Mouse (Mus musculus): ENCODE data around the gene Dgat2. TPM values are rescaled to one million over a fixed set of nuclear protein-coding genes. Genes with fewer than 3 reads are reported as not detected.

Dgat2 gene
- polyA plus RNA-seq, 1 experiment: 130 TPM

DNA sequence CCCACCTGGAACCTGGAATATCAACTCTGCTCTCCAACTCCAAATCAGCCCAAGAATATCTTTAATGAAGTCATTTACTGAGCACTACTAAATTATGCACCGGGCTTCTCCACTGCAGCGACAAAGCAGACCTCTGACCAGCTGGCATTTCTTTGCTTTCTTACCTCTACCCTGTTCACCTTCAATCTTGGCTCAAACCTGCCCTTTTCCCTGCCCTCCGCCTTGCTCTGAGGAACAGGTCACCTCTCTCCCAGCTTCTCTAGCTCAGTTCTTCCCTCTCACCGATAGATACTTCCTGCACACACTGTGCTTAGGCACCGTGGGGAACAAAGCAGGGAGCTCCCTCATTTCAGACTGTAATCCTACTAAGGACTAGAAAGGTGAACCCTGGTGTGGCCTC, 59.9 kb downstream of the Dgat2 start:
- peak overlapping the region; percentile 62; the same call in 1 of the 2 replicates for H3K27ac ChIP-seq (ENCODE audit: control insufficient read depth, insufficient read depth, low read length)
- 52% methylated on average over 5 of the region's 5 CpGs for WGBS
- H3K4me3 ChIP-seq (ENCODE audit: control insufficient read depth, insufficient read depth, low read length): no peak overlapping the region
- no peak for DNase-seq
- TF ChIP-seq POLR2A (IDR thresholded peaks at IDR 0.05; ENCODE audit: control insufficient read depth, extremely low read depth, insufficient read depth, low read length, poor library complexity): no peak
- no peak for TF ChIP-seq CTCF (IDR thresholded peaks at IDR 0.05; ENCODE audit: borderline replicate concordance, control insufficient read depth, extremely low read depth, insufficient read depth, low read length, poor library complexity)
- H3K36me3 ChIP-seq (ENCODE audit: control insufficient read depth, insufficient read depth, low read length): no peaks in the 10 kb centered on the region
- H3K27me3 ChIP-seq (ENCODE audit: control insufficient read depth, insufficient read depth, low read length): no peaks in the 10 kb centered on the region
- peaks cover 46% of the 10 kb centered on the region for H3K4me1 ChIP-seq (replicated peaks; ENCODE audit: control insufficient read depth, insufficient read depth, low read length)

DNA sequence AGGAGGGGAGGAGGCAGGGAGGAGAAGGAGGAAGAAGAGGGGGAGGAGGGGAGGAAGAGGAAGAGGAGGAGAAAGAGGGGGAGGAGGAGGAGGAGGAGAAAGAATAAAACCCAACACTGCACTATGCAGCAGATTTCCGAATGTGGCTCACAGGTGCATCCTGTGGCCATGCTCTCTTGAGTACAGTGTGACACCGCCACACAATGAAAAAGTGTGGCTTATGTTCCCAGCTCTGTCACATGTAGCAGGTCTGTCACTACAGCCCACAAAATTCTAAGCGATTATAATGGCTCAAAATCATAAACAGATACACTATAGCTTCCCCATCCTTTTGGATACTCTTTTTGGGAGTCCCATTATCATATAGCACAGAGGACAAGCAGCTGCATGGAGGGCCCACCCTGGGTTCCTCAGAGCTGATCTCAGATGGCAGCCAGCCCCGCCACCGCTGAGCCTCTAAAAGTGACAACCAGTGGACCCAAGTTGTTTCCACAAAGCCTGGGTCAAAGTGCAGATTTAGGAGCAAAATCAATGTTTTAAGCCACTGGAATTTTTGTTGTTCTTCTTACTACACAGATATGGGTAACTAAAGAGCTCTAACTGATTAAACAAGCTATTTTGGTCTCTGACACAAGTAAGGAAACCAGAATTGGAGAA, 61.5 kb downstream of the Dgat2 start:
- H3K4me1 ChIP-seq (replicated peaks; ENCODE audit: control insufficient read depth, insufficient read depth, low read length): peaks cover 36% of the 10 kb centered on the region
- 14% methylated on average over 5 of the region's 5 CpGs for WGBS

GRCm38 (mm10) chr7:99120082-99120481, 62.4 kb downstream of the Dgat2 start:
- Histone ChIP-seq H3K27me3 (ENCODE audit: control insufficient read depth, insufficient read depth, low read length) (no peaks in the 10 kb centered on the region), H3K4me1 (replicated peaks; ENCODE audit: control insufficient read depth, insufficient read depth, low read length) (peaks cover 35% of the 10 kb centered on the region), H3K36me3 (ENCODE audit: control insufficient read depth, insufficient read depth, low read length) (peaks cover 8% of the 10 kb centered on the region), H3K4me3 (ENCODE audit: control insufficient read depth, insufficient read depth, low read length) (no peak overlapping the region), H3K27ac (ENCODE audit: control insufficient read depth, insufficient read depth, low read length) (peak overlapping the region; percentile 19; the same call in 1 of the 2 replicates)
- peak; percentile 25 for DNase-seq
- 5% methylated on average over 4 of the region's 4 CpGs for WGBS
- TF ChIP-seq POLR2A (IDR thresholded peaks at IDR 0.05; ENCODE audit: control insufficient read depth, extremely low read depth, insufficient read depth, low read length, poor library complexity) (no peak), CTCF (IDR thresholded peaks at IDR 0.05; ENCODE audit: borderline replicate concordance, control insufficient read depth, extremely low read depth, insufficient read depth, low read length, poor library complexity) (no peak)

More for the DNA sequence above, 61.5 kb downstream of the Dgat2 start:
- Histone ChIP-seq H3K4me3 (ENCODE audit: control insufficient read depth, insufficient read depth, low read length) (no peak overlapping the region), H3K27me3 (ENCODE audit: control insufficient read depth, insufficient read depth, low read length) (no peaks in the 10 kb centered on the region), H3K36me3 (ENCODE audit: control insufficient read depth, insufficient read depth, low read length) (peaks cover 4% of the 10 kb centered on the region), H3K27ac (ENCODE audit: control insufficient read depth, insufficient read depth, low read length) (peak overlapping the region; percentile 86)
- DNase-seq: peak; percentile 46
- no peak for TF ChIP-seq POLR2A (IDR thresholded peaks at IDR 0.05; ENCODE audit: control insufficient read depth, extremely low read depth, insufficient read depth, low read length, poor library complexity)
- no peak for TF ChIP-seq CTCF (IDR thresholded peaks at IDR 0.05; ENCODE audit: borderline replicate concordance, control insufficient read depth, extremely low read depth, insufficient read depth, low read length, poor library complexity)

DNA sequence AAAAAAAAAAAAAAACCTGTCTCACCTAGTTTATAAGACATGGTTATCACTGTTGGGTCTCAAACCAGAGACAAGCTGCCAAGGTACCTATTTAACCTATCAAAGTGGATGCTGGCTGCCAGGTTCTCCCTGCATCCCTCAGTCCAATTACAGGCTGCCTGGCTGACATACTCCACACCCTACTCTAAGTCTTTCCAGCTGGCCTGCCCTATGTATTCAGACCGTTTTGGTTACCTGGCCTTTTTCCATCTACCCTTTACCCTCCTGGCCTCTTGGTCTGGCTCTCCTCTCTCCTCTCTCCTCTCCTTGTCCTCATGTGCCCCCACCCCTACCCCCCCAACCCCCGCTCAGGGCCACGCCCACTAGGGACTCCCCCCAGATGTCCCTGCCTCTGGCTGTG, 65.7 kb downstream of the Dgat2 start:
- WGBS: 100% methylated on average over 3 of the region's 3 CpGs
- no peak overlapping the region for H3K27ac ChIP-seq (ENCODE audit: control insufficient read depth, insufficient read depth, low read length)
- no peak overlapping the region for H3K4me3 ChIP-seq (ENCODE audit: control insufficient read depth, insufficient read depth, low read length)
- no peak for TF ChIP-seq POLR2A (IDR thresholded peaks at IDR 0.05; ENCODE audit: control insufficient read depth, extremely low read depth, insufficient read depth, low read length, poor library complexity)
- TF ChIP-seq CTCF (IDR thresholded peaks at IDR 0.05; ENCODE audit: borderline replicate concordance, control insufficient read depth, extremely low read depth, insufficient read depth, low read length, poor library complexity): no peak
- peaks cover 26% of the 10 kb centered on the region for H3K4me1 ChIP-seq (replicated peaks; ENCODE audit: control insufficient read depth, insufficient read depth, low read length)
- no peaks in the 10 kb centered on the region for H3K27me3 ChIP-seq (ENCODE audit: control insufficient read depth, insufficient read depth, low read length)
- DNase-seq: no peak
- peaks cover 8% of the 10 kb centered on the region for H3K36me3 ChIP-seq (ENCODE audit: control insufficient read depth, insufficient read depth, low read length)

DNA sequence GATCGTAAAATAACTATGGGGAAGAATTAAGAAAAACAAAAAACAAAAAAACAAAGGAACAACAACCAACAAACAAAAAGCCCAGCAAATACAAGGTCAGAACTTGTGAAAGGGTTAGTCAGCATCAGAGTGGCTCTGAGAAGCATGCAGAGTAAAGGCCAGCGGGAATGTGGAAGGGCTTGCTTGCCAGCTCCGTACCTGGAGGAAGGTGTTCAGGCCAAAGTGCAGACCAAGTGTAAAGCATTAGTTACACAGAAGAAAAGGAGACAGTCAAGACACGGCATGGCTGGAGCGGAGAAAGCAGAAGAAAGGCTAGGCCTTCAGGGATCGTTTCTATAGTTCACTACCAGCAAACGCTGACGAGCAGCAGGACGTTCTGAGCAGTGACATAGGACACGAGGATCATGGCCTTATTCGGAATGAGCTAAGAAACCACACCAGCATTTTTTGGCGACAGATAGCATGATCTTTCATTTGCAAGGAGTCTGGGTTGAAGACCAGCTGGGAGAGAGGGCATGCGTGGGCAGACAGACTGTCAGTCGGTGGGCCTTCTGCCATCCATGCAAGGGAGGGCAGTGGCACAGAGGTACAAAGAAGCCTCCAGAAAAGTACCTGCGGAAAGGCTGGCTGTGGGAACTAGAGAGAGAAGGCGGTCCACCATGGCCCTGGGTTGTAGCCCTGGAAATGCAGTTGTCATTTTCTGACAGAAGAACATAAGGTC, 68.4 kb downstream of the Dgat2 start:
- Histone ChIP-seq H3K4me1 (replicated peaks; ENCODE audit: control insufficient read depth, insufficient read depth, low read length) (peaks cover 10% of the 10 kb centered on the region), H3K27me3 (ENCODE audit: control insufficient read depth, insufficient read depth, low read length) (no peaks in the 10 kb centered on the region), H3K27ac (ENCODE audit: control insufficient read depth, insufficient read depth, low read length) (no peak overlapping the region), H3K4me3 (ENCODE audit: control insufficient read depth, insufficient read depth, low read length) (no peak overlapping the region), H3K36me3 (ENCODE audit: control insufficient read depth, insufficient read depth, low read length) (peaks cover 8% of the 10 kb centered on the region)
- no peak for DNase-seq
- WGBS: 92% methylated on average over 16 of the region's 16 CpGs
- TF ChIP-seq CTCF (IDR thresholded peaks at IDR 0.05; ENCODE audit: borderline replicate concordance, control insufficient read depth, extremely low read depth, insufficient read depth, low read length, poor library complexity) (no peak), POLR2A (IDR thresholded peaks at IDR 0.05; ENCODE audit: control insufficient read depth, extremely low read depth, insufficient read depth, low read length, poor library complexity) (no peak)

- no peak for DNase-seq
- Histone ChIP-seq H3K27me3 (ENCODE audit: control insufficient read depth, insufficient read depth, low read length) (no peaks in the 10 kb centered on the region), H3K36me3 (ENCODE audit: control insufficient read depth, insufficient read depth, low read length) (no peaks in the 10 kb centered on the region), H3K4me3 (ENCODE audit: control insufficient read depth, insufficient read depth, low read length) (no peak overlapping the region), H3K27ac (ENCODE audit: control insufficient read depth, insufficient read depth, low read length) (no peak overlapping the region), H3K4me1 (replicated peaks; ENCODE audit: control insufficient read depth, insufficient read depth, low read length) (peaks cover 10% of the 10 kb centered on the region)
- TF ChIP-seq POLR2A (IDR thresholded peaks at IDR 0.05; ENCODE audit: control insufficient read depth, extremely low read depth, insufficient read depth, low read length, poor library complexity): no peak
- TF ChIP-seq CTCF (IDR thresholded peaks at IDR 0.05; ENCODE audit: borderline replicate concordance, control insufficient read depth, extremely low read depth, insufficient read depth, low read length, poor library complexity): no peak
- 65% methylated on average over 3 of the region's 3 CpGs for WGBS
Observed at GRCm38 (mm10) chr7:99107566-99107965, 75.0 kb downstream of the Dgat2 start.

Data from thymus, adult 2 months (tissue).